Mouse (Mus musculus): ENCODE measurements around the gene Txn2. TPM values are rescaled to one million over a fixed set of nuclear protein-coding genes. Genes with fewer than 3 reads are reported as not detected.

The Txn2 gene
- polyA plus RNA-seq, 1 experiment from 2014 or later: 259 TPM

DNA sequence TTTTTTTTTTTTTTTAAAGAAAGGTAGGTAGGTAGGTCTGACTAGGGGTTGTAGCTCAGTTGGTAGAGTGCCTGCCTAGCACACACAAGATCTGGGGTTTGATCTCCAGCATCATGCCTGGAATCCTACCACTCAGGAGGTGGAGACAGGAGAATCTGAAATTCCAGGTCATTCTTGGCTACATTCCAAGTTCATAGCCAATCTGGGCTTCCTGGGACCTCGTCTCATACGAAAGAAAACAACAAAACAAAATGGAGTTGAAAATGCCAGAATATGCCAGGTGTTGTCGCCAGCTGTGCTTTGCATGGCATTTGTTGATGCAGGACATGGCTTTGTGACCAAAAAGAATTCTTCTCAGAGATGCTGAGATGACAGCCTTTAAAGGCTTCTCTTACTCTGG, 4.4 kb upstream of the Txn2 start:
- Histone ChIP-seq H3K27me3 (replicated peaks) (0 out of 2 replicates have a peak, but pooled peaks cover 4% of the 10 kb centered on the region), H3K9me3 (no peaks in the 10 kb centered on the region), H3K4me1 (peaks cover 11% of the 10 kb centered on the region), H3K9ac (no peak overlapping the region), H3K36me3 (no peaks in the 10 kb centered on the region), H3K4me3 (replicated peaks) (no peak overlapping the region), H3K4me2 (no peak overlapping the region), H3K27ac (no peak overlapping the region)
- no peak for ATAC-seq (ENCODE audit: insufficient read depth, low FRiP score, low read depth)
- WGBS: 58% methylated on average over 3 of the region's 3 CpGs

DNA sequence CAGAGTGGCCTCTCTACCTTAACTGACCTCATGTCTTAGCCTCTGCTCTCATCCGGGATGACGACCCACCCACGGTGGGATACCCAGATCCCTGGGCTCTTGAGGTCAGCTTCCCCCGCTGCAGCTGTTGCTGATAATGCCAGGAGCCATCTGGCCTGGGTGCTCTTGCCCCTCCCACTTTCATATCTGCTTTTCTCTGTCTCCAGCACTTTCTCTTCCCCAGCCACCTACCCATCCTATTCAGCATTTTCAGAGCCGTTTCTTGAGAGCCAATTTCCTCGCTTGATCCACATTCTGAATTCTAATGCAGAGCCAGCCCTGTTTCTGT, 2.8 kb upstream of the Txn2 start:
- no peak overlapping the region for H3K9ac ChIP-seq
- 60% methylated on average over 6 of the region's 6 CpGs for WGBS
- no peak overlapping the region for H3K27ac ChIP-seq
- H3K4me1 ChIP-seq: peaks cover 17% of the 10 kb centered on the region
- H3K4me2 ChIP-seq: no peak overlapping the region
- no peaks in the 10 kb centered on the region for H3K9me3 ChIP-seq
- no peak for ATAC-seq (ENCODE audit: insufficient read depth, low FRiP score, low read depth)
- no peak overlapping the region for H3K4me3 ChIP-seq (replicated peaks)
- 0 out of 2 replicates have a peak, but pooled peaks cover 4% of the 10 kb centered on the region for H3K27me3 ChIP-seq (replicated peaks)
- H3K36me3 ChIP-seq: peaks cover 3% of the 10 kb centered on the region; the same call in 1 of the 2 replicates

DNA sequence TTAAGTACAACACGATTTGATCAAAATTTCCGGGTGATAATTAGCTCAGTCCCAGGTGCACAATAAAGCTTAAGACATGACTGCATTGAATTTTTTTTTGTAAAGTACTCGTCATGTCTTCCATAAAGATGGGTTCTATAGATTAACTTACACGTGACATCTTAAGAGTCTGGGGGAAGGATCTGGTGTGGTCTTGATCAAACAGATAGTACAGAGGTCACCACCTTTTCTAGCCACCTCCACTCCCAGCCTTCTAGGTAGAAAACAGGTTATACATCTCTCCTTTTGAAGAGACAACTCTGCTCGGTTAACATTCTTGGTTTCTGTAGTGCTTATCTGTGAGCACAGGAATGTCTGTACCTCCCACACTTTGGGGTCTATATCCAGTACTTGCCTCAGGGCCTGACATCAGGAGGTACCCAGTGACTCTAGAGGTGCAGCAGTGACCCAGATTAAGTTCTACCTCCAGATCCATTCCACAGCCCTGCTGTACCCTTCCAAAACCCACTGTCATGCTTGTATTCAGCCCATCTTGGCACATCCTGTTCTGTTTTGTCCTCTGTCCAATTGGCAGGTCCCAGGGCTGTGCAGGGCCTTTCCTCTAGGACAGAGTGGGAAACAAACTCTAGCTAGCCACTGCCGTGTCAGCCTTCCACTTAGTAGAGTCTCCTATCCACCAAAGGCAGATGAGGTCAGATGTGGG, 2.3 kb upstream of the Txn2 start:
- WGBS: 71% methylated on average over 6 of the region's 6 CpGs
- no peak for ATAC-seq (ENCODE audit: insufficient read depth, low FRiP score, low read depth)
- Histone ChIP-seq H3K4me2 (no peak overlapping the region), H3K27ac (no peak overlapping the region), H3K9me3 (no peaks in the 10 kb centered on the region), H3K36me3 (peaks cover 8% of the 10 kb centered on the region; the same call in 1 of the 2 replicates), H3K9ac (no peak overlapping the region), H3K27me3 (replicated peaks) (0 out of 2 replicates have a peak, but pooled peaks cover 4% of the 10 kb centered on the region), H3K4me3 (replicated peaks) (no peak overlapping the region), H3K4me1 (peaks cover 17% of the 10 kb centered on the region)

DNA sequence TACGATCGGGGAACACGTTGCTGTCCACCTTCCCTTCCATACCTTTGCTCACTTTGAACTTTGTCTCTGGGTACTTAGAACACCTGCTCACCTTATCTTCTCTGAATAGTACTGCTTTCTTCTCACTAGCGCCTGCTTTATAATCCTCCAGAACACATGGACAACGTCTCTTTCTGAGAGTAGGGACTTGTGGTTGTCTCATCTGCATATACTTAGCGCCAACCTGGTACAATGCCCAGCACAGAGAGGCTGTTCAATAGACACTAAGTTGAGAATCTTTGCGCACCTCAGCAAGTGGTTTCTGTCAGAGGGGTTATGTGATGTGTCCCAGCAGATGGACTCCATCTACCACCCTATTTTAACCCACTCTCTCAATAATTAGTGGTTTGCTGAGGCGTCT, 998 bp upstream of the Txn2 start:
- H3K4me3 ChIP-seq (replicated peaks): peak overlapping the region; percentile 90
- no peaks in the 10 kb centered on the region for H3K9me3 ChIP-seq
- peak overlapping the region; percentile 4; the same call in 1 of the 2 replicates for H3K9ac ChIP-seq
- 0 out of 2 replicates have a peak, but pooled peaks cover 4% of the 10 kb centered on the region for H3K27me3 ChIP-seq (replicated peaks)
- 48% methylated on average over 8 of the region's 8 CpGs for WGBS
- peaks cover 11% of the 10 kb centered on the region for H3K36me3 ChIP-seq
- H3K27ac ChIP-seq: no peak overlapping the region
- peak overlapping the region; percentile 59 for H3K4me2 ChIP-seq
- peaks cover 17% of the 10 kb centered on the region for H3K4me1 ChIP-seq
- no peak for ATAC-seq (ENCODE audit: insufficient read depth, low FRiP score, low read depth)

DNA sequence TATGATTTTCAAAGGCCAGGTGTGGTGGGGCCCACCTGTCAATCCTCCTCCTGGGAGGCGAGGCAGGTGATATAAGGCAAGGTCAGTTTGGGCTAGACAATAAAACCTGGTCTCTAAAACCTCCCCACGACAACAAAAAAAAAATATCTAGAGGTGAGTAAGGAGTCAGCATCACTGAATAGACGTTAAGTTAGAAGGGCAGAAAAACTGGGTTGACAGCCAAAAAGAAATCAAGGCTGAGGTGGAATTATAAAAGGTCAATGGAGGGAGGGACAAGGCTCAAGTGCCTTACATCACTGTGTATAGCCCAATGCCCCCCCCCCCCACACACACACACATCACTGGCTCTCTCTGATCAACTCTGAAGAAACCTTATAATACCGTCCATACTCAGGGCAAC, 715 bp downstream of the Txn2 start:
- Histone ChIP-seq H3K9ac (peak overlapping the region; percentile 76), H3K36me3 (peaks cover 28% of the 10 kb centered on the region), H3K4me1 (peaks cover 6% of the 10 kb centered on the region; the same call in 1 of the 2 replicates), H3K4me2 (peak overlapping the region; percentile 66), H3K9me3 (no peaks in the 10 kb centered on the region), H3K27me3 (replicated peaks) (no peaks in the 10 kb centered on the region), H3K27ac (peak overlapping the region; percentile 96), H3K4me3 (replicated peaks) (peak overlapping the region; percentile 90)
- no peak for ATAC-seq (ENCODE audit: insufficient read depth, low FRiP score, low read depth)
- WGBS: 18% methylated on average over 4 of the region's 4 CpGs

DNA sequence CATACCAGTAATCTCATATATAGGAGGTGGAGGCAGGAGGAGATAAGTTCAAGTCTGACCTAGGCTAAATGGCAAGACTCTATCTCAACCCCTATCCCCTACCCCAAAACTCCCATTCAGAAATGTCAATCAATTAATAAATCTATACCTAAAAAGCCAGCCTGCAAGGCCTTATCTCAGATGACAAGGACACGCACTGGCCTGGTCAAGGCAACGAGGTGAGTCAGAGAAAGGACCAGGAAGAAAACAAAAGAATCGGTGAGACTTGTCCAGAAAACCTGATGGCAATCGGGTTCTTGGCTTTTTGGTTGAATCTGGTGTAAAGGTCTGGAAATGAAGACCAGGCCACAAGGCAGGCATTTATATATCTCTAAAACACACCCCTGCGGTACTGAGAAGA, 1.9 kb downstream of the Txn2 start:
- no peak for ATAC-seq (ENCODE audit: insufficient read depth, low FRiP score, low read depth)
- Histone ChIP-seq H3K9me3 (no peaks in the 10 kb centered on the region), H3K27me3 (replicated peaks) (no peaks in the 10 kb centered on the region), H3K4me3 (replicated peaks) (no peak overlapping the region), H3K36me3 (peaks cover 37% of the 10 kb centered on the region), H3K27ac (no peak overlapping the region), H3K4me1 (peaks cover 6% of the 10 kb centered on the region; the same call in 1 of the 2 replicates), H3K4me2 (no peak overlapping the region), H3K9ac (no peak overlapping the region)
- WGBS: 91% methylated on average over 5 of the region's 5 CpGs

DNA sequence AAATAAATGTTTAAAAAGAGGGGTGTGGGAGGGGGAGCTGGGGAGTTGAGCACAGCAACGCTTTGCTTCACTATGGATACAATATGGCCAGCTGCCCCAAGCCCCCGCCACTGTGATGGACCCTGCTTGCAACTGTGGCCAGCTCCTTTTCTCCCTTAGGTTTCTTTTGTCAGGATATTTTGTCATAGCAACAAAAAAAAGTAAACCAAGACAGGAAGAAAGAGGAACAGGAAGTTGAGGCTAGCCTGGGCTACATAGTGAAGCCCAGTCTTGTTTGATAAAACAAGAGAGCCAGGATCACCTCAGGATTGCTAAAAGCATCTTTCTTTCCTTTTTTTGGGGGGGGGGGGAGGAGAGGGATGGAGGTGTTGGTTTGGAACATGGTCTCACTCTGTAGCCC, 3.6 kb downstream of the Txn2 start:
- no peak overlapping the region for H3K4me2 ChIP-seq
- H3K27me3 ChIP-seq (replicated peaks): no peaks in the 10 kb centered on the region
- no peaks in the 10 kb centered on the region for H3K9me3 ChIP-seq
- no peak overlapping the region for H3K27ac ChIP-seq
- H3K36me3 ChIP-seq: peaks cover 48% of the 10 kb centered on the region
- no peak for ATAC-seq (ENCODE audit: insufficient read depth, low FRiP score, low read depth)
- no peak overlapping the region for H3K4me3 ChIP-seq (replicated peaks)
- 93% methylated on average over 2 of the region's 2 CpGs for WGBS
- peaks cover 6% of the 10 kb centered on the region; the same call in 1 of the 2 replicates for H3K4me1 ChIP-seq
- no peak overlapping the region for H3K9ac ChIP-seq

DNA sequence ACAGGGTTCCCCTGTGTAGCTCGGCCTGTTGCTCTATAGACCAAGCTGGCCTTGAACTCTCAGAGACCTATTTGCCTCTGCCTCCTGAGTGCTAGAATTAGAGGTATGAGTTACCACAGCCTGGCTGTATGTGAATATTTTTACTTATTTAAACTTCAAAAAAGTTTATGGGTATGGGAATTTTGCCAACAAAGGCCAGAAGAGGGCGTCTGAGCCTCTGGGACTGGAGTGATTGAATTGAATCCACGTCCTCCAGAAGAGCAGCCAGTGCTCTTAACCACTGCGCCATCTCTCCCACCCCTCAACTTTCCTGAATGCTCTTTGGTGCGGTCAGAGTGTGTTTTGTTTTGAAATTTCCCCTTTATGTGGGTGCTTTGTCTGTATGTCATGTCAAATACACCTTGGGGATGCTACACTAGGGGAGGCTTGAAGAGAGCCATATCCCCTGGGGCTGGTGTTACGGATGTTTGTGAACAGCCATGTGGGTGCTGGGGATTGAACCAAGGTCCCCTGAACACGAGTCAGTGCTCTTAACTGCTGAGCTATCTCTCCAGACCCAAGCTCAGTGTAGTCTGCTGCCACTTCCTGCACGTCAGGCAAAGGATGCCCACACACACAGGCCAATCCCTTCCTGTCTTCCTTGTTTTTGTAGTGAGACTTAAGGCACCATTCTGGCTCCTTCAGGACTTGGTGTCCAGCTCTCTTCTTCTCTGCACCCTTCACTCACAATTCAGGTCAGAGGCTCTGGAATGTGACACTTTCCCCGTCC, 5.4 kb downstream of the Txn2 start:
- no peak for ATAC-seq (ENCODE audit: insufficient read depth, low FRiP score, low read depth)
- WGBS: 69% methylated on average over 9 of the region's 9 CpGs
- peaks cover 48% of the 10 kb centered on the region for H3K36me3 ChIP-seq

DNA sequence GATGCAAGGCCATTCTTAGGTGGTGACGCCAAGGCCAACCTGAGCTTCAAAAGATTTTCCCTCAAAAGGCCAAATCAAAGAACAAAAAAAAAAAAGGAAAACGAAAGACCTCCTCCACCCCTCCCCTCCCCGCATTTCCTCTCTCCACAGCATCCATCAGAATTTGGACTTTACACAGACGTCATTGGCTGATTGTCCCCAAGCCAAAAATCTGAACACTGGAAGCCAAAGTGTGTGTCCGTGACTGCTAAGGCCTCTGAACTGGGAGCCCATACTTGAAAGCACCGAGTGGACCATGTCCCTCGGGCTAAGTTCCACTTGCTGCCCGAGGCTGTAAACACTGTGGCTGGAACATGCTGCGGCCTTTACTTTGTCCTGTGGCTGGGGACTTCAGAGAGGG, 6.1 kb downstream of the Txn2 start:
- 80% methylated on average over 9 of the region's 9 CpGs for WGBS
- no peaks in the 10 kb centered on the region for H3K27me3 ChIP-seq (replicated peaks)
- no peak overlapping the region for H3K4me3 ChIP-seq (replicated peaks)
- no peak overlapping the region for H3K4me2 ChIP-seq
- H3K9ac ChIP-seq: no peak overlapping the region
- peaks cover 49% of the 10 kb centered on the region for H3K36me3 ChIP-seq
- 0 out of 2 replicates have a peak, but pooled peaks cover 2% of the 10 kb centered on the region for H3K4me1 ChIP-seq
- no peak for ATAC-seq (ENCODE audit: insufficient read depth, low FRiP score, low read depth)
- H3K9me3 ChIP-seq: no peaks in the 10 kb centered on the region
- no peak overlapping the region for H3K27ac ChIP-seq

More for the DNA sequence above, 5.4 kb downstream of the Txn2 start:
- H3K27me3 ChIP-seq (replicated peaks): no peaks in the 10 kb centered on the region
- H3K9ac ChIP-seq: no peak overlapping the region
- no peak overlapping the region for H3K27ac ChIP-seq
- 0 out of 2 replicates have a peak, but pooled peaks cover 6% of the 10 kb centered on the region for H3K4me1 ChIP-seq
- H3K9me3 ChIP-seq: no peaks in the 10 kb centered on the region
- no peak overlapping the region for H3K4me2 ChIP-seq
- H3K4me3 ChIP-seq (replicated peaks): no peak overlapping the region

DNA sequence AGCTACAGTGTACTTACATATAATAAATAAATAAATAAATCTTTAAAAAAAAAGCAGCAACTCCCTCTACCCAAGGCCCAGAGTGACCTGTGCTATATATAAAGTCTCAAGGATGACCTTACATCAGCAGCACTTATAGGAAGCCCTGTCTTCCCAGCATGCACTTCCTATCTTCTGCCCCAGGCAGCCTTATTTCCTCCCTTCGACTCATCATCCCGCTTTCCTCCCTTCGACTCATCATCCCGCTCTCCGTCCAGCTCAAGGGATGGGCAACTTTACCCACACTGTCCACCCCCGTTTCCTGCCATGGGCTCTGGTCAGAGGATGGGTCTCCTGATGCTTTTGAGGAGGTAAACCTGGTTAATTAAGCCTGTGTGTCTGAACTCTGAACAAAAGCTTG, 7.2 kb downstream of the Txn2 start:
- no peak overlapping the region for H3K4me3 ChIP-seq (replicated peaks)
- H3K27me3 ChIP-seq (replicated peaks): no peaks in the 10 kb centered on the region
- no peak overlapping the region for H3K9ac ChIP-seq
- peaks cover 49% of the 10 kb centered on the region for H3K36me3 ChIP-seq
- WGBS: 79% methylated on average over 6 of the region's 6 CpGs
- no peaks in the 10 kb centered on the region for H3K4me1 ChIP-seq
- H3K27ac ChIP-seq: no peak overlapping the region
- H3K9me3 ChIP-seq: no peaks in the 10 kb centered on the region
- no peak for ATAC-seq (ENCODE audit: insufficient read depth, low FRiP score, low read depth)
- H3K4me2 ChIP-seq: no peak overlapping the region

DNA sequence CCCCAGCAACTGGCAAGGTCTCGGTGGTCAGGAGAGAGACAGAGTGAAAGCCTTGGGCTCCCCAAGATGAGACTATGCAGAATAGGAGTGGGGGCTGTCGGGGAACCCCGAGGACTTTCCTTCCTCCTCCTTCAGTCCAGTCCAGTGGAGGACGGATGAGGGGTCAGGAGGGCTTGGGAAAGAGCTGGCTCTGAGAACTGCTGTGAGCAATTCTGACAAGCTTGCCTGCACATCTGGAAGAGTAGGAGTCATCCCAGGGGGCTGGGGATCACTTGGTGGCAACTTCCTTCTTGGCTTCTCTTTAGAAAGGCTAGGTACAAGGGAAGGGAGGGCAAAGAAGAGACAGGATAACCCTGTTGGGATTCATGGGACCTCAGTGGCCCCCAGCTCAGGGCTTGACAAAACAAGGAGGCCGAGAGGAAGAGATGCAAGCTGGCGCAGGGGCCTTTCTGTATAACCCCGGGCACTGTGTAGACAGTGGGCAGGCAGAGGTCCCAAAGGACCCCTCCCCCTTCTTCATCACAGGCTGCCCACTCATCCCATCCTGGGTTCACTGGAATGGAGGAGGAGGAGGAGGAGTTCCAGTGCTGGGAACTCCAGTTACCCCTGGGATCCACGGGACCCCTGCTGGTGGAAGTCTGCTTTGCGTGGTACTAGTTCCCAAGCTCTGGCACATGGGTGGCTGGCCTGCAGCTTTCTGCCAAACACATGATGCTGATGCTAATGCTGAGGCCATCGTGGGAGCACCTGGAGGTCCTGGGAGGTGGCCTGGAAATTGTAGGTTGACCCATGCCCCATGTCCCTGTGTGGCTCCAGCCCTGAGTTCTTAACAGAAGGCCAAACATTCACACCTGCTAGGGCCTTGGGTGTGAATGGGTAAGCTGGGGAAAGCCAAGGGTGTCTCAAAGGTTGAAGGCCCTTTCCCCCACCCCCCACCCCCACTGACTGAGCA, 8.0 kb downstream of the Txn2 start:
- 72% methylated on average over 10 of the region's 10 CpGs for WGBS
- no peak overlapping the region for H3K9ac ChIP-seq
- H3K4me2 ChIP-seq: no peak overlapping the region
- H3K27ac ChIP-seq: 0 out of 2 replicates have a peak overlapping the region, but pooled peaks have one; percentile 2
- 0 out of 2 replicates have a peak, but pooled peaks have one; percentile 9 for ATAC-seq (ENCODE audit: insufficient read depth, low FRiP score, low read depth)
- peaks cover 51% of the 10 kb centered on the region; the same call in 1 of the 2 replicates for H3K36me3 ChIP-seq
- no peaks in the 10 kb centered on the region for H3K9me3 ChIP-seq
- no peaks in the 10 kb centered on the region for H3K4me1 ChIP-seq
- no peaks in the 10 kb centered on the region for H3K27me3 ChIP-seq (replicated peaks)
- no peak overlapping the region for H3K4me3 ChIP-seq (replicated peaks)

Data from stomach, embryonic 15.5 days (tissue).